Mouse (Mus musculus): ENCODE measurements at regions not wholly inside any gene's neighbourhood (a gene's known extent, or its start where the extent isn't known, plus 50 kb on each side); places are given as distances from the start of the nearest gene placed in this dataset.

DNA sequence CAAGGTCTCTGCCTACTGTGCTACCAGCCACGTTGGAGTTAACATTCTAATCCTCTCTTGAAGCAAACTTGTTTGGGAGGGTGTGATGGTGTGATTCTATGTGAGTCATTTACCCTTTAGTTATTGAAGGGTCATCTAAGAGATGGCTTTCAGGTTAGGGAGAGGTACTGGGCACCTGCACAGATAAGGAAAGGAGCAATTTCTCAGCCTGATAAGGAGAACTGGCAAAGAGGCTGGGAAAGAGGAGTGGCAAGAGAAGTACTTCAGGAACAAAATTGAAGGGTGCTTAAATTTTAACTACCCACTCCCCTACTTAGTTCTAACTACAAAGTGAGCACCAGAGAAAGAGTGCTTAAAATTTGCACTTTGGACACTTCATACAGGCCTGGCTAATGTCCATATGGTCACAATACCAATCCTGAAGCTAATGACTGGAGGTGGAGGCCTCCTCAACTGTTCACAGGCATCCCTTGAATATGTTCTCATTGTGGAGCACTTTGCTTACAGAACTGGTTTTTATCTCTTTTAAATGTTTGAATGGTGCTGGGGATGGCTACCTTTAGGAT, 197.1 kb downstream of the Tmsb4x start:
- intact Hi-C loops (cut with DNase I): loop anchor here (10.0 kb wide), 1 partner anchor 347 kb away; no protein-coding TSS in a partner anchor
- DNase-seq: no peak

DNA sequence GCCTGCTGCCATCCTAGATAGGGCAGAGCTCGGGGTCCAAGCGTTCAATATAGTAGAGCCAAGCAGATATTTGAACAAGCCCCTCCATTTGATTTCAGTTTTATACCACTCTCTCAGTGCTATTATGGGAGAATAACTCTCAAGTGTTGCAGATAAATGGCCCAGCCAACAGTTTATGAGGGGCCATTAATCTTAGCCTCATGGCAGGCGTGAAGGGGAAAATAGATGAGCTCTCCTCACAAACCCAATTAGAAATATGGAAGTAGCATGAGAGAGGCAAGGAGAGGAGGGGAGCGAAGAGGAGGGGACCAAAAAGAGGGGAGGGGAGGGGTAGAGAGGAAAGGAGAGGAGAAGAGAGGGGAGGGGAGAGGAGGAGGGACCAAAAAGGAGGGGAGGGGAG, 213.3 kb downstream of the Tmsb4x start:
- intact Hi-C loops (cut with DNase I): no loop called here
- no peak for DNase-seq

DNA sequence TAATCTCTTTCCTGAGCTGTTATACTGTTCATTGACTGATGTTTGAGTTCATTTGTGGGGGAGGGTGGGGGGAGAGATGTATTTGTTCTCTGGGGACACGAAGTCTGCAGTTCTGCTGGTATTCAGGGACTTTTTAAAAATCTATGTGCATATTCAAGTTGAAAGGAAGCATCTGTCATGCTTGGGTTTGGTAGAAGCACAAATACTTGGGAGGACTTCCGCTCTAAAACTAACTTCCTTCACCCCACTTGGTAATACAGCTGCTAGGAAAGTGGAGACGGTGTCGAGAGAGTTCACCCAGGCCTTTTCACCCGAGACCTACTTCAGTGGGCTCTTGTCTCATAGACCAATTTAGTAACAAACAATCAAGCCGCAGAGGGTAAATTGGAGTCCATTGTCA, 228.1 kb downstream of the Tmsb4x start:
- intact Hi-C loops (cut with DNase I): no loop called here
- no peak for DNase-seq

DNA sequence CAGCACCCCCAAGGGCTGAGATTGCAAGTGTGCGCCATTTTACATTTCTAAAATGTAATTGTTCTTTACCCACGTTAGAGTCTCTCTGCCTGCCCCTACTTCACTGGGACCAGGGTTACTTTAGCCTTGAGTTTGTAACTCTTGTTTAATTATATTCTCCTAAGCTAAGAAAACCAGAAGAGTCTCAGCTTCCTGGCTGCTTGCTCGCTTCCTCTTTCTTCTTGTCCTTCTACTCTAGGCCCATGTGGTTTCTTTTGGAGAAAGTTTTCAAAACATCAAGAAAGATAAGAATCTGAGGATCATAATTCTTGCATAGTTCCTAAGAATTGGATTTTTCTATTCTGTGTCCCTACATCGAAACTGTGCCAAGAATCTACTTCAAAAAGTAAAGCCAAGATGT, 228.6 kb downstream of the Tmsb4x start:
- no peak for DNase-seq
- intact Hi-C loops (cut with DNase I): no loop called here

DNA sequence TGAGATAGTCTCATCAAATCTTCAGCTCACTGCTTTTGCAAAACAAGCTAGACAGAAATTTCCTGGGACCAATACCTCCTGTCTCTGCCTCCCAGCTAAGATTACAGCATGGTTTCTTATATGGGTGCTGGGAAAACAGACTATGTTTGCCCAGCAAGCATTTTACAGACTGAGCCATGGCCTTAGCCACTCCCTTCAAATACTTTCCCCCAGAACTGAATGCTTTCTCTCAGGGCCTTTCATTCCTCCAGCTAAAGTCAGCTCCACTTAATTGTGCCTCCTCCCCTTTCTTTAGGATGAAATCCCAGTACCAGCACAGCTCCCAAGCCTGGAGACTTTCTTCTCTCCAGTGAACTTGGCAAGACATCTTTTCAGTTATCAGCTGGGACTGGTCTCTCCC, 232.1 kb downstream of the Tmsb4x start:
- DNase-seq: no peak
- intact Hi-C loops (cut with DNase I): loop anchor here (5.0 kb wide), 1 partner anchor 250 kb away; no protein-coding TSS in a partner anchor

DNA sequence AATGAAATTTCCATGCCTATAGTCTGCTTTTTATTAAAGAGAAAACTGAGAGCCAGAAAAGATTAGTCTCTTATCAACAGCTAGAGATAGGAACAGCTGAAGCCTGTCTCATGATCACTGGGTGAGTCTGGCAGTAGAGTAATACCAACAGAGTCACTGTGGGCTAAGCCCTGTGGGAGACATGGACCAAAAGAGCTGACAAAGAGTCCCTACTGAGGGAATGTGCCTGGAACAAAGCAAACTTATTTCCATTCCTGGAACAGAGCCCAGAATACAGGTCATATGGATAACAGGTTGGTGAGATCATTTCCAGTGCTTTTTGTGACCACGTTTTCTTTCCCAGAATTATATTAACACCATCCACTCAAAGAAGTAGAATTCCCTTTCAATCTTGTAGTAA, 237.4 kb downstream of the Tmsb4x start:
- no peak for DNase-seq
- intact Hi-C loops (cut with DNase I): loop anchor here (5.0 kb wide), 1 partner anchor 181 kb away; no protein-coding TSS in a partner anchor

DNA sequence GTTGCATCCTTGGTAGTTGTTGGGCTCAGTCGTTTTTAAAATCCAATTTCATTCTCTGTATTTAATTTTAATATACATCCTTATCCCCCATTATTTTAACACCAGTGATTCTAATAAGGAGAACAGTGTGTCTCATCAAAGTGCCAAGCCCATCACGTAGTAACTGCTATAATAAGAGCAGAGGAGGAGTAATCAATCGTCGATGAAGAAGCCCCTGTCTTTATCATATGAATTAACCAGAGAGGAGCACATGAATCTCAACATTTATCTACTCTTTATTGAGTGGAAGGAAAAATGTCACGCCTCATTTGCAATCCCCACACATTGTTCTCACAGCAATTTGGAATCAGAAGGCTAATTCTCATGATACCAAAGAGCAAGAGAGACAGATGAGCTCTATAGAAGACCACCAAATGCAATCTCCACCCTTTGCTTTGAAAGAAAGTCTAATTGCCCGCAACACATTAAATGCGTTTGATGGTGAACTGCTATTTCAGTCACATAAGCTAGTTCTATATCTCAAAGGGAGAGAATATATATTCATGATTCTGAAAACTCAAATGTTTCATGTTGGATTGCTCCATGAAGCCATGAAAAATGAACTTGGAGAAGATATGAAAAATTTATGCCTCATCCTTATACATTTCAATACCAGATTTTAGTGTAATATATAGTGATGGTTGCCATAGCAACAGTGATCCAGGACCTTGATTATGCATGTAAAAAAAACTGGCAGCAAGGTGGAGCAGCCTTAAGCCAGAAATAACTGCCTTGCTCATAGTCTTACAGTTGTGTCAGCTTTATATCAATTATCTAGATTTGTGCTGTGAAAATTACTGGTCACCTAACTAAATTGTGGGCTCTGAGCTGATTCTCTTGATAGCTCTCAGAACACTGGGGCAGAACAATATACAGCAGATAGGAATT, 244.2 kb downstream of the Tmsb4x start:
- no peak for DNase-seq
- intact Hi-C loops (cut with DNase I): no loop called here

DNA sequence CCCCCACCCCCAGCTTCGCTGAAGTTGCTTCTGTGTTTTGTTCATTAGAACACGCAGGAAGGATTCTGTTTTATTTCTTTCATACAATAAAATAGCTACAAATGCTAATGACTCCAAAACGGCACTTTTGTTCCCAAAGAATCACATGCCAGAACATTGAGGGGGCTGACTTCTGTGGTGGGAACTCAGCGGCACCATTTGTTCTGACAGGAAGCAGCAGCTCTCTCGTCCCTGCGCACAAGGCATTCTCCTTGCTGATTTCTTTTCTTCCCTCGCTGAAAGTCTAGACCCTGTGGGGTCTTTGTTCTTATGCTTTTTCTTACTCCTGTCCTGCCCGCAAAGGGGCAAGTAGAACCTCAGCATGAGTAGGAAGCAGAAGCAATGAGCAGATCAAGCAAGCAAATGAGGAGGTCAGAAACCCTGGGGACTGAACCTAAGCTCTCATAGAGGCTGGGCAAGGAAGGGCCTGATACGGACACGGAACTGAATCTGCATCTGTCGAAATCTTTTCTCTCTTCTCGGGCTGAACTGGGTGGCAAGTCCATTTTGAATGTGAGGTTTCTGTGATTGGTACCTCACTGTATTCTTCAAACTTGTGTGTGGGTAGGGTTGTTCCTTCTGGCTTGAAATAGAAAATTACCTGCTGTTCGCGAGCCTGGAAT, 256.5 kb downstream of the Tmsb4x start:
- intact Hi-C loops (cut with DNase I): no loop called here
- DNase-seq: peak in 1 of 2 experiments; percentile 4

DNA sequence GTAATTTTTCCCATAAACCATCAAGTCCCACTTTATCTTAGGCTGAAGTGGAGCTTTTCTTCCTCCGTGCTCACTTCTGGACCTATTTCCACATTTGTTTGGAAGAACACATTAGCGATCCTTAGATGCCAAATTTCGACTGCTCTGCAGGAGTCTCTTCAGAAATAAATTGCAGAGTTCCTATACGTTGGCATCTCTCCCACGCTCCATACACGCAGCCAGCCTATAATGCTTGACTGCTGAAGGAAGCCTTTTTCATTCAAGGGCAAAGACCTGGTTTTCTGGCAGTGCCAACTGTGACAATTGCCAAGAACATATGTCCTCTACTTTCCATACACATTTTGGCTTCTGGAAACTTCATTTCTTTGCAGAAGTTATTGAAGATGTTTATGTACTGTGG, 258.1 kb downstream of the Tmsb4x start:
- DNase-seq: no peak
- intact Hi-C loops (cut with DNase I): no loop called here

DNA sequence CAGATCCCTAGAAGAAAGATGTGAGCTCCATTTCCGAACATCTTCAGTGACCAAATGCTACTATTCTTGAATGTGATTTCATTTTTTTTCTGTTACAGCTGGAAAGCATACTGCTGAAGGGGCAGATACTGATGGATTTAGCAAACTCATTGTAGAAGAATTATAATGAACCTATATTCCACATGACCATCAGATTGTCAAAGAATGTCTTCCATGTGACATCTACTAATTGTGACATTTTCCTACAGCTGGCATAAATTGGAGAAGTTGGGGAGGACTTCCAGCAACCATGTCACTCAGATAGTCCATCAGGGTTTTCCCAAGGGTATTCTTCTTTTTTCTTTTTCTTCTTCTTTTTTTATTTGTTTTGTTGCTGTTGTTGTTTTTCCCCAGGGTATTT, 263.2 kb downstream of the Tmsb4x start:
- intact Hi-C loops (cut with DNase I): no loop called here
- no peak for DNase-seq

DNA sequence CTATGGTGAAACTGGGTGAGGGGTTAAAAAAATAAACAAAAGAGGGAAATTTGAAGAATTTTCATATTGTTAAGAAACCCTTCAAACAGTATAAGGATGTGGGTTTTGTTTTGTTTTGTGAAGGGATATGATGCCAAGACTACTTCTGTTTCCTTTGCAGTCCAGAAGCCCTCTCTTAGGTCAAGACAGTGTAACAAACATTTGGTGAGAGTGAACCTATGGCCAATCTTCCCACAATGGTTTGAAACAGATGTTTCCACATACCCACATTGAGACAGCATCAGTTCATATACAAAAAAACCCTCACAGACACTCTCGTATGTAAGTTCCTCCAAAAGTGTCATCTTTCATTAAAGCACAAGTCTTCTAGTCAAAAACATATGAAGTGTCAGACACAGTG, 263.6 kb downstream of the Tmsb4x start:
- DNase-seq: no peak
- intact Hi-C loops (cut with DNase I): no loop called here

DNA sequence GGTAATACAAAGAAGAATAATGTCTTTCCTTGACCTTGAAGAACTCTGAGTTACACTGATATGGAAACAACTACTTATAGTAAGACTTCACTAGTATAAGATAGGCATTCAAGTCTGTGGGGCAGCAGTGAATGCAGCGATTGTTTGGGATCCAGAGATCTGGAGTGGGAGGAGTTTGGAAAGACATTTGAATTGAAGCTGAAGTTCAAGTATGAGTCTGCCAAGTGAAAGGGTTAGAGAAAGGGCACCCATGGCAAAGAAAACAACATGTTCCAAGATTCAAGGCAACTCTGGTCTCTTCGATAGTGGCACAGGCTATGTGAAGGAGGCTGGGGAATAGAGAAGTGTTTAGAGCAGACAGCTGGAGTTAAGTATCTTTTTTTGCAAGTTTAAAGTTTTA, 275.3 kb downstream of the Tmsb4x start:
- DNase-seq: no peak
- intact Hi-C loops (cut with DNase I): loop anchor here (10.0 kb wide), 1 partner anchor 269 kb away; no protein-coding TSS in a partner anchor

DNA sequence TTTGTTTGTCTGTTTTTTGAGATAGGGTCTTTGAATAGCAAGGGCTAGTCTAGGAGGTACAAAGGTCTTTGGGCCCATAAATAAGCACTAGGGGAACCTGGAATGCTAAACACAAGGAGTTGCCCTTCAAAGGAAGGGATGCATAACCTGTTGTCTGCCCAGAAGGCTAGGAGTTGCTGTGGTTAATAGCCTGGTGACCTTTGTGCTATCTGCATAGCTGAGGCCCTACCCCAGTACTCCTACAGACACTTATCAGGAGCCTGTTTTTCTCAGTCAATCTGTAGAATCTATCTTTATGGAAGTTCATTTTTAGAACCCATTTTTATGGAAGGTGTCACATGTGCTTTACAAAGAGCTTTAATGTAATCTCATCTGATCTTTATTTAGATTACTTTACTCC, 276.6 kb downstream of the Tmsb4x start:
- intact Hi-C loops (cut with DNase I): loop anchor here (10.0 kb wide), 1 partner anchor 268 kb away; no protein-coding TSS in a partner anchor

DNA sequence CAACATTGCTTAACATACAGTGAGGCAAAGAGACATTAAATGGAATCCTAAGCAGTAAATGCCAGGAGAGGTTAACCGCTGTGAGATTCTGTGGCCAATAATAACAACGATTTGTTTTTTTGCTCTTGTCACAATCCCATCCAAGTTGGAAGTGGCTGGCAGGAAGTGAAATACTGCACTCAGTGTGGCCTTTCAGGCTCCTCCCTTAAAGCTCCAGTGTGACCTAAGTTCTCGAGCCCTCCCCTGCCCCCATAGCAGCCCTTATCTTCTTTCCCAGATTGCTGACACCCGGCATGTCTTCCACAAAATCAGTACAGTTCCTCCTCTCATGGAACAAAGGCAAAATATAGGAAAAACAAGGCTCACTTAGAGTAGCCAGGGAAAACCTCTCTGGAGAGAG, 278.1 kb downstream of the Tmsb4x start:
- peak; percentile 8 to 22 for DNase-seq
- intact Hi-C loops (cut with DNase I): loop anchor here (10.0 kb wide), 1 partner anchor 266 kb away; no protein-coding TSS in a partner anchor

More for the DNA sequence above, 276.6 kb downstream of the Tmsb4x start:
- no peak for DNase-seq

DNA sequence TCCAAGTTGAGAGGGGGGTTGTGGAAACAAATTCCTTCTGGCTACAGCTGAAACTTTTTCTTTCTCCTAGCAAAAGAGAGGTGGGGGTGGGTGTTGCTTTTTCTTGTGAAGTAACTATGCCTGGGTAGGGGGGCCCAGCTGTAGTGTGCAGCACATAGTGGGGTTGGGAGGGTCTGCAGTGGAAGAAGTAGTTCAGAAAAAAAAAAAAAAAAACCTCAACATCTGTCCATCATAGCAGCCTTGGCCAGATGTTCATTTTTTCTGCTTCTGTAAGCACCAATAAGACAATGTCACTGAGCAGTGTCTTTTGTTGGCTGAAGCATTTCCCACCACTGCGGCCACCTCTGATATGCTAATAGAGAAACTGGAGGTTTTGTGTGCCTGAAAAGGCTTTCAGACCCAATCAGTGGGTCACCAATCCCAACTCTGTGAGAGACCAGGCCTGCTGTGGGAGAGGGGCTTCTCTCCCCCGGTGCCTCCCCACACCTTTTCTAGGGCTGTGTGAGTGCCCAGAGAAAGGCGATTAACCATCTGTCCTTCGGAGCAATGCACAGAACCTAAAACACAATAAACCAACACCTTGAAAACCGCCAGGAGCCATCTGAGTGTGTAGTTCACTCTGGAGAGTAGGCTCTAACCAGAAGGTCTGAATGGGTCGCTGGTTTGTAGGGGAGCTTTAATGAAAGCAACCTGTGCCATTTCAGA, 279.2 kb downstream of the Tmsb4x start:
- no peak for DNase-seq
- intact Hi-C loops (cut with DNase I): loop anchor here (10.0 kb wide), 1 partner anchor 265 kb away; no protein-coding TSS in a partner anchor

DNA sequence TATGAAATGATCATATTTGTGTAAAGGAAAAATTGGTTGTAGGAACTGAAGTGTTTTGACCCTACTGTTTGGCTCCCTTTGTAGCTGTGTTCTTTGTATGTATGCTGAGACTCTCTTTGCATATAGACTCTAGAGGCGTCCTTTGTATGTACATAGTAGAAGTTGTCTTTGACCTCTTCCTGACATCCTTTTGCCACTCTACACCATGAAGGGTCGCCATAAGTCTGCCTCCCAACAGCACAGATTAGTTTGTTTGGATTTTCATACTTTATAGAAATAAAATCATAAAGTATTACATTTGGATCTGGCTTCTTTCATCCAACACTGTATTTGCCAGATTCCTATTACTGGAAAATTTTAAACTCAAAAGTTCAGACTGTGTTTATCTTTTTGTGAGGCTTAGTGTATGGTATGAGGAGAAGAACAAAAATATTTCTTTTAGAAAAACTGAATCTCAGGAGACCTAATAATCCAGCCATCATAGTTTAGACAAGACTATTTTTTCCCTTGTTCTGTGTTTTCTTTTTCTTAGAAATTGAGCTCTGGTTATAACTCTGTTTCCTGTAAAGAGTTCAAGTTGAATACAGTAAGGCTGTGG, 293.7 kb downstream of the Tmsb4x start:
- intact Hi-C loops (cut with DNase I): no loop called here
- DNase-seq: no peak

DNA sequence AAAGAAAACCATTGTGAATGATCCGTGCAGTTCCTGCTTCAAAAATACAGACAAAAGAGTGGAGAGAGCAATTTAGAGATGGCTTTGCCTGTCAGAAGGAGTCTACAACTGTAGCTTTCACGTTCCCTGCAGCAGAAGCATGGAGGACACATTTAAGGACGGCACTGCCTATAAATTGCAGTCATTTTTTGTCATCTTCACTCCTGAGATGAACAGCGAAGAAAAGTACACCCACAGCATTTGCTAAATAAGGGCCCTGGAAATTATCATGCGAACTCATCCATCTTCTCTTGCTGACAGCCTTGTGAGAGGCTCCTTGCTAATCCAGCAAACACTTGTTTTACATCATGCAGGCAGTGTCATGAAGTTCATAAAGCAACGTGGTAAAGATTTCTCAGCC, 302.5 kb downstream of the Tmsb4x start:
- no peak for DNase-seq
- intact Hi-C loops (cut with DNase I): no loop called here

DNA sequence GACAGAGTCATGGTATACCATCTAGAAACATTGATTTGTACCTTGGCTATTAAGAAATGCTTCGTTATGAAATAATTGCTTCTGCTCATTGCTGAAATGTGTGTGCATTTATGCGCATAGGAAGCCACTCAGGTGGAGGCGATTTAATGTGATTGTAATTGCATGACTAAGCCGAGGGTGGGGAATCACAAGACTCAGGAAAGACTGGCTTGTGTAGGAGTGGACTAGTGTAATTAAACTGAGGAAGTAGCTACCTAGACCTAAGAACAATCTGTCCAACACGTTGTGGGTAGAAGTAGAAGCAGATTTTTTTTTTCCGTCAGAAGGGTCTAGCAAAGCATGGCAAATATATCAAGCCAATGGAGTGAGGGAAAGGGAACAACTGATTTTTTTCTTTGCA, 308.4 kb downstream of the Tmsb4x start:
- intact Hi-C loops (cut with DNase I): no loop called here
- DNase-seq: no peak

DNA sequence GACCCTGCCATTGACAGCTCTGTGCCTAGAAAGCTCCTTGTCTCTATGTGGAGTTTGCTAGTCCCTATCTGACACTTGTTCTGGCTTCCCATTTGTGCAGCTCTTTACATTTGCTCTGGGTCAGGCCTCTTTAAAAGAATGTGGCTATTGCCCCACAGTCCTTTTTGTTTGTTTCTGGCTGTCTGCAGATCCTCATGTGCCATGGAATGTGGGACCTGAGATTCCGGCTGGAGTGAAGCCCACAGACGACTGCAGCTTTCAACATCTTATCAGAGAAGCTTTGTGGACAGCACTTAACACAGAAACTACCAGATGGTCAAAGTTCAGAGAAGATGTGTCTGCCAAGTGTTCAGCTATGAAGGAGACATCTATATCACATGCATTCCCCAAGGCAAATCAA, 309.7 kb upstream of the Egfl6 start:
- DNase-seq: no peak
- intact Hi-C loops (cut with DNase I): loop anchor here (10.0 kb wide), 1 partner anchor 320 kb away; no protein-coding TSS in a partner anchor

DNA sequence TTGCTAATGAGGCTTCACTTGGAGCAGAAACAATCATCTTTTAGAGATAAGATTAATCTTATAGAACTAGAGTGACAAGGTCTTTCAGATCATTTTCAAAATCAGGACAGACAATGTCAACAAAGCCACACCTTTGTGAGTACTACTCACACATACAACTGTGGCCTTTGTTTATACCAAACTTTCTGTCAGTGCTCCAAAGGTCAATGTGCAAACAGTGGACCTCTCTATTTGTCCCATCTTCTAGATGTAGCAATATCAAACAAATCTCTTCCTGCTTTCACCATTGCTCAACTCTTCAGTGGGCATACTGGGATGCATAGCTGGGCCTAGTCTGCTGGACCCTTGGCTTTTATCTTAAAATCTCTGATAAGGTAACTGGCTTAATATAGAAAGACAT, 300.9 kb upstream of the Egfl6 start:
- intact Hi-C loops (cut with DNase I): no loop called here
- DNase-seq: no peak

Data from heart, postnatal 36 days (tissue).